Mouse (Mus musculus) neural tube, embryonic 12.5 days (tissue): ENCODE results near the gene Ehf. TPM values are rescaled to one million over a fixed set of nuclear protein-coding genes. Genes with fewer than 3 reads are reported as not detected.

Experiments used
- ATAC-seq: fragments of 200-750 bp; cut with Nextera tagmentation; 2 replicates; pipeline ENCODE4 v1.8.0; 2017; ENCODE audit warnings: low read depth, mild to moderate bottlenecking, moderate TSS enrichment, moderate library complexity; ENCODE audit not compliant: low FRiP score
- H3K27ac ChIP-seq: fragments of 300-500 bp; sonication (generic); 2 replicates; pipeline ENCODE4 v1.5.1; 2016
- H3K27me3 ChIP-seq: fragments of 300-500 bp; sonication (generic); replicated peaks from 2 replicates; pipeline ENCODE4 v1.6.1; 2016; ENCODE audit warnings: mild to moderate bottlenecking
- H3K36me3 ChIP-seq: fragments of 300-500 bp; sonication (generic); 2 replicates; pipeline ENCODE4 v1.6.1; 2016; ENCODE audit warnings: mild to moderate bottlenecking
- H3K4me1 ChIP-seq: fragments of 300-500 bp; sonication (generic); 2 replicates; pipeline ENCODE4 v1.6.1; 2016
- H3K4me2 ChIP-seq: fragments of 300-500 bp; sonication (generic); replicated peaks from 2 replicates; pipeline ENCODE4 v1.6.1; 2016; ENCODE audit warnings: mild to moderate bottlenecking
- H3K4me3 ChIP-seq: fragments of 300-500 bp; sonication (generic); 2 replicates; pipeline ENCODE4 v1.5.1; 2016
- H3K9ac ChIP-seq: fragments of 300-500 bp; sonication (generic); 2 replicates; pipeline ENCODE4 v1.6.1; 2016; ENCODE audit warnings: mild to moderate bottlenecking
- H3K9me3 ChIP-seq: fragments of 300-500 bp; sonication (generic); 2 replicates; pipeline ENCODE4 v1.6.1; 2016; ENCODE audit warnings: mild to moderate bottlenecking
- WGBS: fragments of 180-500 bp; shearing (Covaris S2); methylation state at CpG from one replicate; pipeline ENCODE4 v1.1.7; 2016; 5-methylcytosine and 5-hydroxymethylcytosine counted together
- polyA plus RNA-seq: library from polyadenylated mRNA; unstranded; fragments of >200 nt; fragmentation: Nextera tagmentation; extraction: Ambion mirVana; gene quantifications from 2 replicates; pipeline ENCODE4 v1.2.1, GENCODE M21; 2016

Gene Ehf
- polyA plus RNA-seq, 1 experiment from 2014 or later: not detected

- Histone ChIP-seq H3K9ac (no peak overlapping the region), H3K36me3 (no peaks in the 10 kb centered on the region), H3K4me2 (no peak overlapping the region), H3K27me3 (no peaks in the 10 kb centered on the region), H3K9me3 (no peaks in the 10 kb centered on the region), H3K27ac (no peak overlapping the region), H3K4me3 (no peak overlapping the region), H3K4me1 (no peaks in the 10 kb centered on the region)
- 92% methylated on average over 8 of the region's 8 CpGs for WGBS
- no peak for ATAC-seq
These were observed 31.6 kb downstream of the Ehf start for GRCm38 (mm10) chr2:103271481-103271880.

DNA sequence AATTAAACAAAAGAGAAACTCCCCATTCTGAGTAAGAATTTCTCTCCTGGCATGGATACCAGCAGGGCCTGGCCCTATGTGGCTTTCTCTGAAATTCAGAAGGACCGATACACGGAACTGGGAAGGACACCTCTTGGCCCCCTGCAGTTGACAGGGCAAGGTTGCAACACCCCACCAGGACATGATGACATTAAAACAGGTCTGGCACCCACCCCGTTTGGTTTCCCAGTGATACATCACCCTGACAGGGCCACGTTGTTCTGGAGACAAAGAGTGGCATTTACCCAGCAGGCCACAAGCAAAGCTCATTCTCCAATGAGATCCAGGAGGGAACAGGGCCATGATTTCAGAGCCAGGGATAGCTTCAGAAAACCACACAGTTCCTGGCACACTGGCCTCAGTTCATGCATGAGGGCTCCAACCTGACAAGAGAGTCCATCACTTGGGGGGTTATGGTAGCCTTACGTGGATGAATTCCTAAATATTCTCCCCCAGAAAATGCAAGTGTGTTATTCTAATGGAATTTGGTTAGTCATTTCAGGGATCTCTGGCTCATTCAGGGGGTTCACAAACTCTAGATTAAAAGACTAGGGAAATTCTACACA, 32.4 kb downstream of the Ehf start:
- Histone ChIP-seq H3K4me2 (no peak overlapping the region), H3K9ac (no peak overlapping the region), H3K27me3 (no peaks in the 10 kb centered on the region), H3K4me3 (no peak overlapping the region), H3K36me3 (no peaks in the 10 kb centered on the region), H3K9me3 (no peaks in the 10 kb centered on the region), H3K27ac (no peak overlapping the region), H3K4me1 (no peaks in the 10 kb centered on the region)
- 69% methylated on average over 5 of the region's 5 CpGs for WGBS
- no peak for ATAC-seq

DNA sequence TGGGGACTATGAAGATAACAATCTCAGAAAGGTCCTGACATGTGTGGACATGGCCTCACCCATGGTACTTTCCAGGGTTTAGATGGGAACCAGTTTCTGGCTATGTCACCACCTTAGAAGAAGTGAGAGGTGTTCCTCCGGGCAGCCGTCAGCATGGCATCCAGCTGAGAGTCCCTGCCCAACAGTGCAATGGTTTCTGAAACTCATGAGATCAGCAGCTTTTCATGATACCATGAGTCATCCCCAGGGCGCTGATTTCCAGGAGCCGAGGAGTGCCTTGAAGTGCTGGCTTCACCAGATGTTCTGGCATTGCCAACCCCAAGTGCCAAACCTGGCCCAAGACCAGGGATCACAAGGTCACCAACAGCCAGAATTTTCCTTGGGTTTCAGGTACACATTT, 64.0 kb downstream of the Ehf start:
- no peak overlapping the region for H3K9ac ChIP-seq
- H3K4me2 ChIP-seq: no peak overlapping the region
- no peak overlapping the region for H3K27ac ChIP-seq
- no peaks in the 10 kb centered on the region for H3K4me1 ChIP-seq
- no peak for ATAC-seq
- no peak overlapping the region for H3K4me3 ChIP-seq
- H3K36me3 ChIP-seq: no peaks in the 10 kb centered on the region
- no peaks in the 10 kb centered on the region for H3K9me3 ChIP-seq
- 90% methylated on average over 4 of the region's 4 CpGs for WGBS
- no peaks in the 10 kb centered on the region for H3K27me3 ChIP-seq

- Histone ChIP-seq H3K36me3 (no peaks in the 10 kb centered on the region), H3K9ac (no peak overlapping the region), H3K9me3 (no peaks in the 10 kb centered on the region), H3K4me1 (no peaks in the 10 kb centered on the region), H3K27me3 (no peaks in the 10 kb centered on the region), H3K4me2 (no peak overlapping the region), H3K27ac (no peak overlapping the region), H3K4me3 (no peak overlapping the region)
- ATAC-seq: no peak
- 96% methylated on average over 2 of the region's 2 CpGs for WGBS
These were observed 76.3 kb downstream of the Ehf start for GRCm38 (mm10) chr2:103226781-103227180.

DNA sequence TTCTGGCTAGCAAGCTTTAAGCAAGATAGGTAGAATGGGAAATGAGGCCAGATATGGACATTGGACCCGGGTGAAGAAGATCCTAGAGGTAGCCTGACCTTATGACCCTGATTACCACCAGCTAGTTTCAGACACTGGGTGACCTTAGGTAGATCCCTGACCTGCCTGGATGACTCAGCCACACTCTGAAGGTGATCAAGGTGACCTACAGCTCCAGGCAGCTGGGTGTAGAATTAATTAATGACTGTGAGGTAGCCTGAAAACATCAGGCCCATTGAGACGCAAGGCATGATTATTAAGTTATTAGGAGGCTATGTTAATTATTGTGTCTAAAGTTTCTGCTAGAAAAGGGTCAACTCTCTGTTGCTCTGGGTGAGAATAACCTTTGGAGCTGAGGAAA, 82.2 kb downstream of the Ehf start:
- H3K27me3 ChIP-seq: no peaks in the 10 kb centered on the region
- no peak overlapping the region for H3K9ac ChIP-seq
- H3K9me3 ChIP-seq: no peaks in the 10 kb centered on the region
- H3K4me1 ChIP-seq: no peaks in the 10 kb centered on the region
- H3K4me2 ChIP-seq: no peak overlapping the region
- no peak overlapping the region for H3K4me3 ChIP-seq
- no peak overlapping the region for H3K27ac ChIP-seq
- 91% methylated on average over 2 of the region's 2 CpGs for WGBS
- ATAC-seq: no peak
- H3K36me3 ChIP-seq: no peaks in the 10 kb centered on the region

DNA sequence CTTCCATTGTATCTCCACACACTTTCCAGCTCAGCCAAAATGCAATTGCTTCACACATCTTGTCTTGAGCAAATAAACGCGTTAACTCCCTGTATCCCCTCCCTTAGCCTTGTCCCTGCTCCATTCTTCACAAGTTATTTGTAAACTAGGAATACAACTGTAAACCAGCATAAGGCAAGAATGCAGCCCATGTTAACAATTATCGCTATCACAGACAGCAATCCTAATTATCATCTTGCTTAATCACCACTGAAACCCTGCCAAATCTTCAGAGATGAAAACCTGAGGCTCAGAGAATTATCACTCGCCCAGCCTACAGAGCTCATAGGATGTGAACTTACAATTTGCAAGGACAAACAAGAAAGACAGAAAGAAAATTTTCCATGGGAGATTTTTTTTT, 84.8 kb downstream of the Ehf start:
- no peak for ATAC-seq
- H3K4me1 ChIP-seq: no peaks in the 10 kb centered on the region
- WGBS: 96% methylated on average over 4 of the region's 4 CpGs
- no peaks in the 10 kb centered on the region for H3K9me3 ChIP-seq
- no peaks in the 10 kb centered on the region for H3K27me3 ChIP-seq
- H3K4me2 ChIP-seq: no peak overlapping the region
- H3K4me3 ChIP-seq: no peak overlapping the region
- no peaks in the 10 kb centered on the region for H3K36me3 ChIP-seq
- H3K9ac ChIP-seq: no peak overlapping the region
- H3K27ac ChIP-seq: no peak overlapping the region

GRCm38 (mm10) chr2:103215801-103216200, 87.3 kb downstream of the Ehf start:
- no peak overlapping the region for H3K4me2 ChIP-seq
- no peaks in the 10 kb centered on the region for H3K4me1 ChIP-seq
- 92% methylated on average over 4 of the region's 4 CpGs for WGBS
- no peaks in the 10 kb centered on the region for H3K9me3 ChIP-seq
- no peaks in the 10 kb centered on the region for H3K36me3 ChIP-seq
- no peak overlapping the region for H3K4me3 ChIP-seq
- no peak overlapping the region for H3K9ac ChIP-seq
- H3K27ac ChIP-seq: no peak overlapping the region
- H3K27me3 ChIP-seq: no peaks in the 10 kb centered on the region
- no peak for ATAC-seq

DNA sequence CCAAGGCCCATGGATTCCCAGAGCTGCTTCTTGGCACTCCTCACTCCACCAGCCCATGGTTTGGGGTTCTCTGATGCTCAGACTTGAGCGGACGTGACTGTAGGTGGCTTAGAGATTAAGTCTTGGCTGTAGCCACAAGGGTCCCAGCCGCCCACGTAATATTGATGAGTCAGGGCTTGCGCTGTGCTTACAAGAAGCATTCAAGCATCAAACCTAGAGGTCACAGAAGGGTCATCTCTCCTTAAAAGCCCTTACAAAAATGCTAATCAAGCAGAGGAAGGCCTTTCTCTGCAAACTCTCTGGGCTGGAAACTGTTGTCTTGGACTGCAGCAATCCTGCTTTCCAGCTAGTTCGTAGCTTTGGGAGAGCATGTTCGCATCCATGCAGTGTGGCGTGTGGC, 88.2 kb downstream of the Ehf start:
- WGBS: 43% methylated on average over 8 of the region's 8 CpGs
- Histone ChIP-seq H3K36me3 (no peaks in the 10 kb centered on the region), H3K9me3 (no peaks in the 10 kb centered on the region), H3K9ac (no peak overlapping the region), H3K4me1 (no peaks in the 10 kb centered on the region), H3K27me3 (no peaks in the 10 kb centered on the region), H3K4me3 (no peak overlapping the region), H3K4me2 (no peak overlapping the region), H3K27ac (no peak overlapping the region)
- ATAC-seq: no peak

GRCm38 (mm10) chr2:103213547-103213946, 89.5 kb downstream of the Ehf start:
- 83% methylated on average over 1 of the region's 1 CpGs for WGBS
- no peak overlapping the region for H3K9ac ChIP-seq
- H3K4me3 ChIP-seq: no peak overlapping the region
- H3K36me3 ChIP-seq: no peaks in the 10 kb centered on the region
- H3K27ac ChIP-seq: no peak overlapping the region
- no peak for ATAC-seq
- no peaks in the 10 kb centered on the region for H3K27me3 ChIP-seq
- H3K4me1 ChIP-seq: no peaks in the 10 kb centered on the region
- H3K4me2 ChIP-seq: no peak overlapping the region
- H3K9me3 ChIP-seq: no peaks in the 10 kb centered on the region

Other genes with a start within 250 kb of the Ehf start
- 49.8 and 53.9 TPM in 2 replicates for gene Pdhx, start 229.8 kb downstream of the Ehf start, polyA plus RNA-seq
- gene Apip, start 229.6 kb downstream of the Ehf start, polyA plus RNA-seq: 55.6 and 57.8 TPM in 2 replicates
- not detected in 2 replicates for gene Elf5, start 108.4 kb upstream of the Ehf start, polyA plus RNA-seq
- 80.8 and 97.1 TPM in 2 replicates for gene Cat, start 181.9 kb upstream of the Ehf start, polyA plus RNA-seq